Mouse (Mus musculus): ENCODE data around the gene Lep. TPM values are rescaled to one million over a fixed set of nuclear protein-coding genes. Genes with fewer than 3 reads are reported as not detected.
A peak's percentile ranks its signal among the peaks of the same experiment; 100 is the strongest.

Gene Lep
- total RNA-seq, 1 experiment: not detected

- DNase-seq (ENCODE audit: low read depth, low spot score): no peak
- Histone ChIP-seq H3K27ac (ENCODE audit: insufficient read depth, low read depth, low read length, poor library complexity, severe bottlenecking) (peak overlapping the region; percentile 34; the same call in 1 of the 2 replicates), H3K4me3 (ENCODE audit: insufficient read depth in 1 of 2, low read depth in 1 of 2, low read length in 2 of 2, poor library complexity in 1 of 2, severe bottlenecking in 1 of 2) (no peak overlapping the region; a peak in 1 of 4 replicates), H3K36me3 (ENCODE audit: control insufficient read depth, insufficient read depth, low read length, poor library complexity, severe bottlenecking) (no peaks in the 10 kb centered on the region), H3K4me1 (ENCODE audit: control insufficient read depth in 2 of 2, insufficient read depth in 2 of 2, low read length in 2 of 2, poor library complexity in 1 of 2) (peaks cover 22 to 35% of the 10 kb centered on the region in 2 experiments), H3K9ac (ENCODE audit: insufficient read depth, low read depth, low read length, poor library complexity, severe bottlenecking) (no peak overlapping the region; the same call in 1 of the 2 replicates), H3K9me3 (ENCODE audit: control insufficient read depth, insufficient read depth, low read depth, low read length) (no peaks in the 10 kb centered on the region)
- TF ChIP-seq ZNF384 (IDR thresholded peaks at IDR 0.05; ENCODE audit: low read depth, low read length): no peak
- TF ChIP-seq HCFC1 (IDR thresholded peaks at IDR 0.05; ENCODE audit: borderline replicate concordance, insufficient read depth, low read length): no peak
- no peak for TF ChIP-seq ZC3H11A (IDR thresholded peaks at IDR 0.05; ENCODE audit: borderline replicate concordance, low read depth, low read length)
- in situ Hi-C loops (cut with MboI; ENCODE audit: low sequenced_read_pairs in 2 of 2, unreplicated experiment in 2 of 2): loop anchor here in 1 of 2 experiments (10.0 kb wide), 1 partner anchor 83 kb away; no protein-coding TSS in a partner anchor
Observed at GRCm38 (mm10) chr6:29028129-29028528, 31.9 kb upstream of the Lep start.

GRCm38 (mm10) chr6:29029521-29029920 lies 30.5 kb upstream of the Lep start:
- H3K9ac ChIP-seq (ENCODE audit: insufficient read depth, low read depth, low read length, poor library complexity, severe bottlenecking): no peak overlapping the region
- H3K36me3 ChIP-seq (ENCODE audit: control insufficient read depth, insufficient read depth, low read length, poor library complexity, severe bottlenecking): no peaks in the 10 kb centered on the region
- H3K4me3 ChIP-seq (ENCODE audit: insufficient read depth in 1 of 2, low read depth in 1 of 2, low read length in 2 of 2, poor library complexity in 1 of 2, severe bottlenecking in 1 of 2): no peak overlapping the region
- no peak for TF ChIP-seq MAFK (IDR thresholded peaks at IDR 0.05; ENCODE audit: insufficient read depth, low read depth, low read length)
- TF ChIP-seq CHD2 (IDR thresholded peaks at IDR 0.05; ENCODE audit: low read depth, low read length): no peak
- TF ChIP-seq HCFC1 (IDR thresholded peaks at IDR 0.05; ENCODE audit: borderline replicate concordance, insufficient read depth, low read length): no peak
- no peak for TF ChIP-seq ZNF384 (IDR thresholded peaks at IDR 0.05; ENCODE audit: low read depth, low read length)
- no peak for TF ChIP-seq ZC3H11A (IDR thresholded peaks at IDR 0.05; ENCODE audit: borderline replicate concordance, low read depth, low read length)
- H3K4me1 ChIP-seq (ENCODE audit: control insufficient read depth in 2 of 2, insufficient read depth in 2 of 2, low read length in 2 of 2, poor library complexity in 1 of 2): peaks cover 22 to 31% of the 10 kb centered on the region in 2 experiments
- no peak overlapping the region for H3K27ac ChIP-seq (ENCODE audit: insufficient read depth, low read depth, low read length, poor library complexity, severe bottlenecking)
- H3K9me3 ChIP-seq (ENCODE audit: control insufficient read depth, insufficient read depth, low read depth, low read length): no peaks in the 10 kb centered on the region
- DNase-seq (ENCODE audit: low read depth, low spot score): no peak
- in situ Hi-C loops (cut with MboI; ENCODE audit: low sequenced_read_pairs in 2 of 2, unreplicated experiment in 2 of 2): loop anchor here in 1 of 2 experiments (10.0 kb wide), 1 partner anchor 85 kb away; no protein-coding TSS in a partner anchor

DNA sequence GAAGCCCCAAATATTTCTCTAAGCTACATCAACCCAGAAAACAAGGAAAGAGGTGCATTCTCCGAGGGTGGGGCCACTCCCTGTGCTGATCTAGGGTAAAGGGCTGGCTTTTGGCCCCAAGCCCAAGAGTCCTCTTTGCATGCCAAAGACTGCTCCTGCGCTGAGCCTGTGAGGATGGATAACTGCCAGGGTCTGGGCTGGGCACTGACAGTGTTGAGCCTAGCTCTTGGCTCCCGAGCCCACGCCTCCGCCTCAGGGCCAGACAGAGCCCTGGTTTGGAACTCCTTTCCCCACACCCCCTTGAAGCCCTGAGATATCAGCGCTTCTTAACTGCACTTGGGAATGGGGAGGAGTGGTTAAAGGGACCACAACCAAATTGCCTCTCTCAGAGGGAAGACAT lies 28.8 kb upstream of the Lep start:
- Histone ChIP-seq H3K4me3 (ENCODE audit: insufficient read depth in 1 of 2, low read depth in 1 of 2, low read length in 2 of 2, poor library complexity in 1 of 2, severe bottlenecking in 1 of 2) (no peak overlapping the region), H3K36me3 (ENCODE audit: control insufficient read depth, insufficient read depth, low read length, poor library complexity, severe bottlenecking) (no peaks in the 10 kb centered on the region), H3K9me3 (ENCODE audit: control insufficient read depth, insufficient read depth, low read depth, low read length) (no peaks in the 10 kb centered on the region), H3K9ac (ENCODE audit: insufficient read depth, low read depth, low read length, poor library complexity, severe bottlenecking) (no peak overlapping the region), H3K27ac (ENCODE audit: insufficient read depth, low read depth, low read length, poor library complexity, severe bottlenecking) (no peak overlapping the region), H3K4me1 (ENCODE audit: control insufficient read depth in 2 of 2, insufficient read depth in 2 of 2, low read length in 2 of 2, poor library complexity in 1 of 2) (peaks cover 15 to 22% of the 10 kb centered on the region in 2 experiments)
- in situ Hi-C loops (cut with MboI; ENCODE audit: low sequenced_read_pairs in 2 of 2, unreplicated experiment in 2 of 2): no loop called here
- DNase-seq (ENCODE audit: low read depth, low spot score): no peak
- TF ChIP-seq ZNF384 (IDR thresholded peaks at IDR 0.05; ENCODE audit: low read depth, low read length) (no peak), ZC3H11A (IDR thresholded peaks at IDR 0.05; ENCODE audit: borderline replicate concordance, low read depth, low read length) (no peak), MAFK (IDR thresholded peaks at IDR 0.05; ENCODE audit: insufficient read depth, low read depth, low read length) (no peak), CHD2 (IDR thresholded peaks at IDR 0.05; ENCODE audit: low read depth, low read length) (no peak), HCFC1 (IDR thresholded peaks at IDR 0.05; ENCODE audit: borderline replicate concordance, insufficient read depth, low read length) (no peak)

DNA sequence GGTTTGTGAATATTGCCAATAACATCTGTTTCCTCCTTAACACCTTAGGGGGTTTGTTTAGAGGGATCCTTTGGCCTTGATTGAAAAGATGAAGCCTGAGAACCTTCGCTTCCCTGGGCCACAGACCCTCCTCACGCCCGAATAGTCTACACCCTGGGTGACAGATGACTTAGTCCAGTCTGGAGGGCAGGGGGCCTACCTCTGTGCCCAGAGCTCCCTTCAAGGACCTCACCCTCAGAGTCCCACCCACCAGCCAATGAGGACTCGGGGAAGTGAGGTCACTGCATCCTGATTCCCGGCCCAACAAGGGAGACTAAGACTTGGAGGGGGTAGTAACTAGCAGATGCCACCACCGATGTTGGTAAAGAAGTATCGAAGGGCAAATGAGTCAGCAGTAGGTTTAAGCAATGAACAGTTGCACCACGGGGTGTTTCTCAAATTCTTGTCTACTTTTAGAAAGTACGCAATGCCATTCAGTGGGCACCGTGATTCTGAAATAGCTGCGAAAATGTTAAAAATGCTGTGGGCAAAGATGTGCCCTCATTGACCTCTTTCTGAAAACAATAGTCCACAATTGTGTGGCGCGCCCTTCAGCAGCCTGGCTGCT lies 28.2 kb upstream of the Lep start:
- Histone ChIP-seq H3K4me1 (ENCODE audit: control insufficient read depth in 2 of 2, insufficient read depth in 2 of 2, low read length in 2 of 2, poor library complexity in 1 of 2) (peaks cover 10 to 18% of the 10 kb centered on the region in 2 experiments), H3K27ac (ENCODE audit: insufficient read depth, low read depth, low read length, poor library complexity, severe bottlenecking) (no peak overlapping the region; the same call in 1 of the 2 replicates), H3K9me3 (ENCODE audit: control insufficient read depth, insufficient read depth, low read depth, low read length) (no peaks in the 10 kb centered on the region), H3K36me3 (ENCODE audit: control insufficient read depth, insufficient read depth, low read length, poor library complexity, severe bottlenecking) (no peaks in the 10 kb centered on the region), H3K4me3 (ENCODE audit: insufficient read depth in 1 of 2, low read depth in 1 of 2, low read length in 2 of 2, poor library complexity in 1 of 2, severe bottlenecking in 1 of 2) (no peak overlapping the region), H3K9ac (ENCODE audit: insufficient read depth, low read depth, low read length, poor library complexity, severe bottlenecking) (no peak overlapping the region)
- TF ChIP-seq HCFC1 (IDR thresholded peaks at IDR 0.05; ENCODE audit: borderline replicate concordance, insufficient read depth, low read length): no peak
- TF ChIP-seq CHD2 (IDR thresholded peaks at IDR 0.05; ENCODE audit: low read depth, low read length): no peak
- TF ChIP-seq ZC3H11A (IDR thresholded peaks at IDR 0.05; ENCODE audit: borderline replicate concordance, low read depth, low read length): no peak
- TF ChIP-seq ZNF384 (IDR thresholded peaks at IDR 0.05; ENCODE audit: low read depth, low read length): no peak
- DNase-seq (ENCODE audit: low read depth, low spot score): no peak
- in situ Hi-C loops (cut with MboI; ENCODE audit: low sequenced_read_pairs in 2 of 2, unreplicated experiment in 2 of 2): no loop called here

Measured in ES-E14 (cell line).